Mouse (Mus musculus) heart, embryonic 13.5 days (tissue): ENCODE measurements around the gene Zc4h2. TPM values are rescaled to one million over a fixed set of nuclear protein-coding genes. Genes with fewer than 3 reads are reported as not detected.

ENCODE experiments used
- ATAC-seq: fragments of 200-750 bp; cut with Nextera tagmentation; 2 replicates; pipeline ENCODE4 v1.8.0; 2017; ENCODE audit warnings: moderate TSS enrichment; ENCODE audit not compliant: insufficient number of reproducible peaks, low FRiP score, low TSS enrichment; ENCODE audit errors: extremely low read depth
- H3K27ac ChIP-seq: fragments of 300-500 bp; sonication (generic); replicated peaks from 2 replicates; pipeline ENCODE4 v1.5.1; 2015; ENCODE audit warnings: moderate library complexity, mild to moderate bottlenecking, inconsistent platforms
- H3K27me3 ChIP-seq: fragments of 300-500 bp; sonication (generic); replicated peaks from 2 replicates; pipeline ENCODE4 v1.6.1; 2015; ENCODE audit warnings: mild to moderate bottlenecking, inconsistent platforms
- H3K36me3 ChIP-seq: fragments of 300-500 bp; sonication (generic); 2 replicates; pipeline ENCODE4 v1.6.1; 2015; ENCODE audit warnings: mild to moderate bottlenecking, inconsistent platforms
- H3K4me1 ChIP-seq: fragments of 300-500 bp; sonication (generic); 2 replicates; pipeline ENCODE4 v1.6.1; 2015; ENCODE audit warnings: inconsistent platforms
- H3K4me2 ChIP-seq: fragments of 300-500 bp; sonication (generic); 2 replicates; pipeline ENCODE4 v1.6.1; 2015; ENCODE audit warnings: inconsistent platforms, mild to moderate bottlenecking, moderate library complexity
- H3K4me3 ChIP-seq: fragments of 300-500 bp; sonication (generic); 2 replicates; pipeline ENCODE4 v1.5.1; 2015; ENCODE audit warnings: moderate library complexity, mild to moderate bottlenecking, inconsistent platforms
- H3K9ac ChIP-seq: fragments of 300-500 bp; sonication (generic); 2 replicates; pipeline ENCODE4 v1.6.1; 2015; ENCODE audit warnings: inconsistent platforms, mild to moderate bottlenecking, moderate library complexity
- H3K9me3 ChIP-seq: fragments of 300-500 bp; sonication (generic); 2 replicates; pipeline ENCODE4 v1.6.1; 2016; ENCODE audit warnings: inconsistent platforms
- WGBS: fragments of 180-500 bp; shearing (Covaris S2); methylation state at CpG from one replicate; pipeline ENCODE4 v1.1.7; 2015; ENCODE audit warnings: mixed read lengths; 5-methylcytosine and 5-hydroxymethylcytosine counted together
- polyA plus RNA-seq: library from polyadenylated mRNA; unstranded; fragments of >200 nt; fragmentation: Nextera tagmentation; extraction: Ambion mirVana; gene quantifications from 2 replicates; pipeline ENCODE4 v1.2.1, GENCODE M21; 2015

The Zc4h2 gene
- polyA plus RNA-seq, result 7.7 and 9.4 TPM in 2 replicates

DNA sequence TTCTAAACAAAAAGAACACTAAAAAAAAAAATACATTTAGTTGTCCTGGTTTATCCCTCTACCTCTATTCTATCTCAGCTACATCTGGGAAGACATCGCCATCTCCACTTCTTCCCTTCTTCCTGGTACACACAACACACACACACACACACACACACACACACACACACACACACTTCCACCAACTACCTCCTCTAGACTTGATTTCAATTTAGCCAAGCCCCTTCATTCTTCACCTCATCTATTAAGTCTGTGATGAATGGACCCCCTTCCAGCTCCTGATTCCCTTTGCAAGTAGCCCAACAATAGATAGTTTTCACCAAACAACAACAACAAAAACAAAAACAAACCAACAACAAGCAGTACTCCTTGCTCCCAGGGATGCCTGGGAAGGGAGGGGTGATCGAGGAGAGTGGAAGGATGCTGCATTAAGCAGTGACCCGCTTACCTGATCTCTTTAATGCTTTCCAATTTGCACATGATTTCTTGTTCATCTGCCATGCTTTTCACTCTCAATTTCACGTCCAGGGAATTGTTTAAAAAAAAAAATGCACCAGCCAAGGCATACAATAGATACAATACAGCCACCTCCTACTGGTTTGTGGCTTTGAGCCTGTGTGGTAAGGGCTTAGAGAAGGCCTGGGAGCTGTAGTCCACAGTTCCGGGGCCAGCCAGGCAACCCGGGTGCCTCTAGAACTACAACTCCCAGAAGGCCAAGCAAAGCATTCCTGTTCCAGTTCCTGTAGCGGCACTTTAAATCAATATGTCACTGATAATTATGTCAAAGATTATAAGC is at the start of gene Zc4h2:
Gene Zc4h2 (minus strand): TSS at position 706 of the 796 bp plus-strand sequence.
- Histone ChIP-seq H3K4me3 (peak within 1 kb of the TSS; percentile 59), H3K9me3 (no peaks in the 10 kb centered on the region), H3K4me1 (no peaks in the 10 kb centered on the region), H3K27ac (no peak within 1 kb of the TSS), H3K4me2 (peak within 1 kb of the TSS; percentile 65), H3K27me3 (no peaks in the 10 kb centered on the region), H3K9ac (peak within 1 kb of the TSS; percentile 72), H3K36me3 (no peaks in the 10 kb centered on the region)
- peak; percentile 77; the same call in 1 of the 2 replicates for ATAC-seq
- WGBS, result 17% methylated on average over 7 of the region's 7 CpGs

- Histone ChIP-seq H3K4me2 (no peak overlapping the region), H3K36me3 (no peaks in the 10 kb centered on the region), H3K27ac (no peak overlapping the region), H3K4me3 (no peak overlapping the region), H3K4me1 (no peaks in the 10 kb centered on the region), H3K9ac (no peak overlapping the region), H3K27me3 (no peaks in the 10 kb centered on the region), H3K9me3 (no peaks in the 10 kb centered on the region)
- ATAC-seq, result no peak
- 35% methylated on average over 1 of the region's 1 CpGs for WGBS
Measured at GRCm38 (mm10) chrX:95687119-95687518, 28.8 kb upstream of the Zc4h2 start.

DNA sequence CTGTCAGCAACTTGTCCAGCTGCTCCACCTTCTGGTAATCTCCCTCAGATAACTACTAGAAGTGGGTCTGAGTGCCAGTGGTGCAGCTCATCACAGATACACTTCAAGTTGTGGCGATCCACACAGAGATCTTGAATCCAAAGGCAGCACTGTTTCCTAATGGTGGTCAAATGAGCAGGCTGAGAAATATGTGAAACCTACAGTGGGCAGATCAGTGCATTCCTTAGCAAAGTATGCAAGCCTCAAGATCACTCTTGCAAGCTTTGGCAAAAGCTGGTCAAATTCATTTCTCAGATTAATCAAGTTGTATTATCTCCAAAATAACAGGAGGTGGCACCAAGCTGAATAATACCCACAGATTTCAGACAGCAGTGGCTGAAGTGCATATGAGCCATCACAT is 23.9 kb upstream of the Zc4h2 start:
- Histone ChIP-seq H3K9ac (no peak overlapping the region), H3K9me3 (no peaks in the 10 kb centered on the region), H3K36me3 (no peaks in the 10 kb centered on the region), H3K27ac (no peak overlapping the region), H3K4me3 (no peak overlapping the region), H3K4me1 (no peaks in the 10 kb centered on the region), H3K27me3 (no peaks in the 10 kb centered on the region), H3K4me2 (no peak overlapping the region)
- 38% methylated on average over 1 of the region's 1 CpGs for WGBS
- ATAC-seq, result no peak

DNA sequence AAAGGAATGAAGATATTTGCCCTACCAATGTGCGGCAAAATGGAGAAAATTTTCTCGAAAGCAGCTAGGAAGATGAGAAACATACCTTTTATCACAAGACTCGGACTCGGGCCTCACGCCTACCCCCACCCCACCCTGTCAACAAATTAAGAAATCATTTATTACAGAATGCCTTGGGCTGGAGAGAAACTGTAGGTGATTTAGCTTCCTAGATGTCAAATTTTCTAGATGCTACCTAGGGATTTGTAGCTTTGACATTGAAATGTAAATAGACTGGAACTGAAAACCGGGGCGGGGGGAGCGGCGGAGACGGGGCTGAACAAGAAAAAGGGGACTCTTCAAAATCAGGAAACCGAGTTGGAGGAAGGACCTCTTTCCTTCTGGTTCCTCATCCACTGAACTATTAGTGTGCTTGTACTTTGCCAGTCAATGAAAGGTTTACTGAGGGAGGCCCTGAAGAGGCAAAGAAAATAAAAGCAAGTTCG is 333 bp upstream of the Zc4h2 start:
- Histone ChIP-seq H3K27me3 (no peaks in the 10 kb centered on the region), H3K4me2 (peak overlapping the region; percentile 65), H3K4me3 (peak overlapping the region; percentile 59), H3K36me3 (no peaks in the 10 kb centered on the region), H3K9ac (peak overlapping the region; percentile 72), H3K27ac (no peak overlapping the region), H3K9me3 (no peaks in the 10 kb centered on the region), H3K4me1 (no peaks in the 10 kb centered on the region)
- no peak for ATAC-seq
- 18% methylated on average over 12 of the region's 12 CpGs for WGBS

DNA sequence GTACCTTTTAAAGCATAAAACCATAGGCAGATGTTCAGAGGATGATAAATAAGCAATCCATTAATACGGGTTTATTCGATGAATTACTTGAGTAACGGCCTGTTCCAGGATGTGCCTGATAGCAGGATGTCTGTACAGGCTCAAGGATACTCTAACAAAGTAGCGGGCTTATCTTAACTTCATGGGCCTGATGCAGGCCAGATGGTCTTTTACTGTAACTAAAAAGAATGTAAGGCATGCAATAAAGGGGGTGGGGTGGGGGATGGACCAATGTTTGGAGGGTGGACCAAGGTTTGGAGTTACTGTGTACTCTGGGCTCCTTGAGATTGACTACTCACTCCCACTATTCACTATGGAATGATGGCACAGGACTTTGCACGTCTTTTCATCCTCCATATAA is 57.7 kb downstream of the Zc4h2 start:
- Histone ChIP-seq H3K4me2 (no peak overlapping the region), H3K36me3 (no peaks in the 10 kb centered on the region), H3K4me3 (no peak overlapping the region), H3K4me1 (no peaks in the 10 kb centered on the region), H3K9ac (no peak overlapping the region), H3K27ac (no peak overlapping the region), H3K9me3 (no peaks in the 10 kb centered on the region), H3K27me3 (no peaks in the 10 kb centered on the region)
- ATAC-seq, result no peak
- 36% methylated on average over 5 of the region's 5 CpGs for WGBS

Other genes starting within 250 kb of the Zc4h2 start
- gene Amer1, start 213.6 kb downstream of the Zc4h2 start, polyA plus RNA-seq, result 6.5 and 7.3 TPM in 2 replicates
- gene Asb12, start 100.5 kb downstream of the Zc4h2 start, polyA plus RNA-seq, result 4.0 and 4.9 TPM in 2 replicates
- gene Pfn5, start 100.4 kb downstream of the Zc4h2 start, polyA plus RNA-seq, result not detected in 2 replicates
- gene Zc3h12b, start 53.2 kb upstream of the Zc4h2 start, polyA plus RNA-seq, result 1.6 and 1.7 TPM in 2 replicates